Mouse (Mus musculus) kidney, adult 2 months (tissue): ENCODE measurements around the gene Elf4. TPM values are rescaled to one million over a fixed set of nuclear protein-coding genes. Genes with fewer than 3 reads are reported as not detected.

ENCODE experiments used
- DNase-seq: peaks from one replicate; pipeline ENCODE4 v3.0.0; 2021
- H3K27ac ChIP-seq: fragments of 200-500 bp; 2 replicates; pipeline ENCODE4 v1.5.1; 2012; ENCODE audit warnings: low read depth, low read length, control low read depth, inconsistent platforms; ENCODE audit not compliant: insufficient read depth
- H3K27me3 ChIP-seq: fragments of 200-500 bp; replicated peaks from 2 replicates; pipeline ENCODE4 v1.6.1; 2012; ENCODE audit warnings: mild to moderate bottlenecking, moderate library complexity, low read length, inconsistent platforms; ENCODE audit not compliant: control insufficient read depth, insufficient read depth
- H3K36me3 ChIP-seq: fragments of 200-500 bp; 2 replicates; pipeline ENCODE4 v1.6.1; 2012; ENCODE audit warnings: mild to moderate bottlenecking, moderate library complexity, low read length, inconsistent platforms; ENCODE audit not compliant: control insufficient read depth, insufficient read depth
- H3K4me1 ChIP-seq: fragments of 200-500 bp; 2 replicates; pipeline ENCODE4 v1.6.1; 2011; ENCODE audit warnings: low read length; ENCODE audit not compliant: control insufficient read depth, insufficient read depth
- H3K4me3 ChIP-seq: fragments of 200-500 bp; 2 replicates; pipeline ENCODE4 v1.5.1; 2011; ENCODE audit warnings: mild to moderate bottlenecking, low read depth, low read length, control low read depth; ENCODE audit not compliant: insufficient read depth
- CTCF ChIP-seq: fragments of 200-500 bp; conservative IDR thresholded peaks from 2 replicates; pipeline ENCODE4 v1.5.1; 2011; ENCODE audit warnings: low read depth, mild to moderate bottlenecking, control low read depth, low read length, moderate library complexity, mixed read lengths; ENCODE audit not compliant: insufficient read depth, insufficient read length
- POLR2A ChIP-seq: fragments of 200-500 bp; IDR thresholded peaks from one replicate; pipeline ENCODE4 v1.6.1; 2011; ENCODE audit warnings: low read depth, low read length, control low read depth
- WGBS: fragments of 180-500 bp; shearing (Covaris S2); methylation state at CpG from one replicate; pipeline ENCODE4 v1.1.7; 2018; 5-methylcytosine and 5-hydroxymethylcytosine counted together
- polyA plus RNA-seq: library from polyadenylated mRNA; depleted of rRNA; stranded (reverse); fragments of >200 nt; gene quantifications from 2 replicates; pipeline ENCODE4 v1.2.3, GENCODE M21; 2012

Gene Elf4
- polyA plus RNA-seq, 1 experiment, result 5.3 TPM

DNA sequence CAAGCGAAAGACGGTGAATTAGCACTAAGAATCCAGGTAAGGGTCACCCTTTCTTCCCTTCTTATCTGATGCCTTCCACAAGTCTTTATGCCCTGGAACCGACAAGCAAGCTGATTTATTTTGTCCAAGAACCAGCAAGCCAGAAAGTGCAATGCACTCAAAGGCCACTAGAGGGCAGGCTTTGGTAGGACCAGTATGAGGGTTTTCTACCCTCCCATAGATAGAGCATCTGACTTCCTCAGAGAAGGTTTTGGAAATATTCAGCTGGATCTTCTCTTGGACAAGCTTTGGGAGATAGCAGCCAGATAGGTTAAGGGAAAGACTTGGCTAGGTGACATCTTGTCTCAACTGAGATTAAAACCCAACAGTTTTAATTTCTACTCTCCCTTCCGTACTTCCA is 39.9 kb downstream of the Elf4 start:
- peak; percentile 74 for DNase-seq
- Histone ChIP-seq H3K27ac (no peak overlapping the region), H3K27me3 (no peaks in the 10 kb centered on the region), H3K36me3 (no peaks in the 10 kb centered on the region), H3K4me3 (no peak overlapping the region), H3K4me1 (0 out of 2 replicates have a peak, but pooled peaks cover 2% of the 10 kb centered on the region)
- TF ChIP-seq POLR2A (no peak), CTCF (peak; percentile 71)
- 34% methylated on average over 4 of the region's 4 CpGs for WGBS

DNA sequence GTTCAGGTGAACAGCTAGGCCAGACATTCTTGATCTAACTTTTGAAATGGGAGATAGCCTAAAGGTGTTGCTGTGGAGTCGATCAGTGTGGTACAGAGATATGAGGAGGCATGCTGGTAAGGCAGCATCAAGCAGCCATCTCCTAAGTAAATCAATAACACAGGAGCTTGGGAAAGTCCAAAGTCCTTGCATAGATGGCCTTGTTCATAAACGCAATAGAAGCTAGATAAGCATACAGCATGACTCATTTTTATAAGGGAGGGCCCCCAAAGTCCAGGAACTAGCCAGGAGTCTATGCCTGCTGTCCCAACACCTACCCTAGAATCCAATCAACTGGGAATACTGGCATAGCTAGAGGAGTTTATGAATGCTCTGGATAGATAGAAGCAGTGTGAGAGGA is 44.5 kb downstream of the Elf4 start:
- no peak for TF ChIP-seq CTCF
- no peak for TF ChIP-seq POLR2A
- no peak for DNase-seq
- H3K4me3 ChIP-seq, result no peak overlapping the region
- WGBS, result 52% methylated on average over 2 of the region's 2 CpGs
- H3K36me3 ChIP-seq, result no peaks in the 10 kb centered on the region
- H3K27me3 ChIP-seq, result no peaks in the 10 kb centered on the region
- H3K4me1 ChIP-seq, result no peaks in the 10 kb centered on the region
- H3K27ac ChIP-seq, result no peak overlapping the region

DNA sequence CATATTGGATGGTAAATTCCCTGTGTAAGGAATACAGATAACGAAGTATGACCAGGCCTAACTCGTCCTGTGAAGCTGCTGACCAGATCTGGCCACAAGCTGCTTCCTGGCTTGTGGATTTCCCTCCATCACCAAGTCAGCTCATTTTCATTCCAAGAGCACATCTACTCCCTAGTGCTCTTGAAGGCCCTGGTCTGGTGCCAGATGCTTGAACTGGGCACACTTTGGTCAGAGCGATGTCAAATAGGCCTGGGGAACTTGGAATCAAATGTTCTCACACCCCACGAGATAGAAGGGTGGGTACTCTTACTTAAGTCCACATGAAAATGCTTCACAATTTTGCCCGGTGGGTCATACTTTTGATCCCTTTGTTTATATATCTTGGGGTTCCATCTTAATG is 48.6 kb downstream of the Elf4 start:
- Histone ChIP-seq H3K4me3 (no peak overlapping the region), H3K27ac (no peak overlapping the region), H3K27me3 (no peaks in the 10 kb centered on the region), H3K36me3 (no peaks in the 10 kb centered on the region), H3K4me1 (no peaks in the 10 kb centered on the region)
- WGBS, result 89% methylated on average over 5 of the region's 5 CpGs
- TF ChIP-seq POLR2A (no peak), CTCF (no peak)
- no peak for DNase-seq

DNA sequence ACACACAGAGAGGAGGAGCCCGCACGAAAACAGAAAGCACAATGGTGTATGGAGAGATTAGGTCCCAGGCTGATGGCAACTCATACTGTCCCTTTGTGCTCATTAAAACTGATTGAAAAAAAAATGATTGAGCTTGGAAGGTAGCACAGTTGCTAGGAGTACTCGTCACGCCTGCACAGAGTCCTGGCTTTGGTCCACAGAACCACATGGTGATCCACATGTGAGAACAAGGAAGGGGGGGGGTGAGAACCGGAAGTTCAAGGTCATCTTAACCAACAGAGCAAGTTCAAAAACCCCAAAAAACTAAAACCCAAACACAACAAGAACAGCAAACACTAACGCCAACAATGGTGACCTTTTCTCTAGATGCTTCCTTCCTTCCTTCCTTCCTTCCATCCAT is 50.3 kb downstream of the Elf4 start:
- WGBS, result 54% methylated on average over 6 of the region's 6 CpGs
- Histone ChIP-seq H3K27me3 (no peaks in the 10 kb centered on the region), H3K27ac (no peak overlapping the region), H3K4me1 (no peaks in the 10 kb centered on the region), H3K4me3 (no peak overlapping the region), H3K36me3 (no peaks in the 10 kb centered on the region)
- peak; percentile 18 for DNase-seq
- TF ChIP-seq POLR2A, result no peak

DNA sequence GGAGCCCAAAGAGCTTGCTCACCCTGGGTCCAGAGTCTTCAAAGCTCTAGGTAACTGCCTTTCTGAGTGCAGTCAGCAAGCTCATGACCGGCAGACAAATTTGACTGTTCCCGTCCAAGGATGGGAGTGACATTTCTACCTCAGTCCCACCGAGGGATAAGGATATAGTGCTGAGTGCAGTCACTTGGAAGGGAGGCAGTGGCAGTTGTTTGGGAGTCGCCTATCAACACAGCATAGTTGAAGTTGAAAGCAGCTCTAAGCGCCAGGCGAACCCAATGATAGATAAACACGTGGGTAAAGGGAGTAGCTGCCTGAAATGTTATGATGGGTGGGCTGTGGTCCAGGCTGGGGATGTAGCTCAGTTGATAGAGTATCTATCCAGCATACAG is 52.5 kb downstream of the Elf4 start:
- 14% methylated on average over 7 of the region's 7 CpGs for WGBS

DNA sequence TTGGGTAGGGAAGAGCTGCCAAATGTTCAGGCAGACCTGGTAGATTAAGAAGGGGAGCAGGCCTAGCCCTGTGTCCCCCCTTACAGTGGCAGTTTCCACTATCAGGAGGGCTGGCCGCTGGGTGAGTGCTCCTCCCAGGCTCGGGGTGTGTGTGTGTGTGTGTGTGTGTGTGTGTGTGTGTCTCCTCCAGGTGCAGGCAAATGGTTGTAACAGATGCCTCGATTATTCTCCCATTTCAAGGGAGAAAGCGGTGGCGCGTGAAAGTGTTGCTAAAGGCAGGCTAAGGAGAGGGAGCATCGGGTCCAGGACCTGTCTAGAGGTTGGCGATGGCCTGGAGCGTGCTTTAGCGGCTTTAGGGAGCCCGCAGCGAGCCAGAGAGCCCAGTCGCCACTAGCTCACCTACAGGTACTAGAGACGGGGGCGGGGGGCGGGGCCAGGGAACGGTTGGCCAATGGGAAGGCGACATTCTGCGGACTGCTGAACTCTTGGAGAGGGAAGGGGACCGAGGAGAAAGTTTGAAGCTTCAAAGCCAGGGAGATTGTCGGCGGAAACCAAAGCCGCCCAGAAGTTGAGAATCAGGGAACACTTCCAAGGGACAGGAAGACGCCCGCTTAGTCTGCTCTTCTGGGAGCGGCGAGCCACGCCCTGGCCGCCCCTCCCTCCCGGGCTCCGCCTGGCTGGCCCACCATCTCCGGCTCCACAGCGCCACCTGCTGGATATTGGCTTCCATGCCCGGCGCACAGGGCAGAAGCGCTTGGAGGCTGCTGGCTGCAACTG is 53.1 kb downstream of the Elf4 start:
- H3K4me1 ChIP-seq, result no peaks in the 10 kb centered on the region
- no peak for TF ChIP-seq POLR2A
- TF ChIP-seq CTCF, result peak; percentile 64
- under 1% methylated on average over 29 of the region's 36 CpGs for WGBS
- peak overlapping the region; percentile 64 for H3K4me3 ChIP-seq
- H3K36me3 ChIP-seq, result no peaks in the 10 kb centered on the region
- no peak overlapping the region for H3K27ac ChIP-seq
- peak; percentile 86 for DNase-seq
- no peaks in the 10 kb centered on the region for H3K27me3 ChIP-seq

More for the DNA sequence above, 52.5 kb downstream of the Elf4 start:
- TF ChIP-seq CTCF (no peak), POLR2A (no peak)
- no peak overlapping the region for H3K27ac ChIP-seq
- no peaks in the 10 kb centered on the region for H3K36me3 ChIP-seq
- no peaks in the 10 kb centered on the region for H3K27me3 ChIP-seq
- H3K4me1 ChIP-seq, result no peaks in the 10 kb centered on the region
- no peak overlapping the region for H3K4me3 ChIP-seq
- DNase-seq, result no peak

DNA sequence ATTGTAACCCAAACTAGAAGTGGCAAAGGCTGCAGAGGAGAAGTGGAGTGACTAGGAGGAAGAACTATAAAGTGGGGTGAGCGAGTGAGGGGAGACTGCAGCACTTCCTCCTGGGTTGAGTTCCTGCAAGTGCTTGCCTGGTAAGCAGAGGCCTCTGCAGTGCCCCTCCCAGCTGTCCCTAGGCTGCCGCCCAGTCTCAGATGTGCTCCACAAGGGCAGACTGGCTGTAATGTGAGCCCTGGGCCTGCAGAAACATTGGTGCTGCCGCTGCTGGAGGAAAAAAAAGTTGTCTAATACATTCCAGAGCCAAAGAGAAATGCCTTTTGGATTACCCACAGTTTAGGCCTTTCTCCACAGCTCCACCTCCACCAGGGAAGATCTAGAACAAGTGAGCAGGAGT is 57.8 kb downstream of the Elf4 start:
- no peak overlapping the region for H3K27ac ChIP-seq
- 57% methylated on average over 3 of the region's 3 CpGs for WGBS
- DNase-seq, result no peak

More for the DNA sequence above, 57.8 kb downstream of the Elf4 start:
- no peaks in the 10 kb centered on the region for H3K27me3 ChIP-seq
- no peak for TF ChIP-seq CTCF
- TF ChIP-seq POLR2A, result no peak
- H3K36me3 ChIP-seq, result no peaks in the 10 kb centered on the region
- no peak overlapping the region for H3K4me3 ChIP-seq
- no peaks in the 10 kb centered on the region for H3K4me1 ChIP-seq
